8 mouse cellular contexts compared by ENCODE assay signal in genomic region chr10:18526184-18526850, GRCm38 (mm10). TPM values are rescaled to one million over a fixed set of nuclear protein-coding genes. Genes with fewer than 3 reads are reported as not detected.
DNase-seq lines count a peak whose midpoint lies in the region; ATAC-seq and TF ChIP-seq lines count a peak whose summit lies in the region.

No protein-coding gene starts in this region.

- no peak overlapping the region for H3K4me2 ChIP-seq in limb, embryonic 14.5 days (replicated peaks; ENCODE audit: low read depth, low read length, severe bottlenecking)

- no peak for TF ChIP-seq CTCF in thymus, adult 2 months (IDR thresholded peaks at IDR 0.05; ENCODE audit: borderline replicate concordance, control insufficient read depth, extremely low read depth, insufficient read depth, low read length, poor library complexity)

- H3K27ac ChIP-seq in thymus, adult 2 months (ENCODE audit: control insufficient read depth, insufficient read depth, low read length), result peak overlapping the region; percentile 94
- peak overlapping the region; percentile 43; the same call in 1 of the 2 replicates for H3K27ac ChIP-seq in limb, embryonic 14.5 days (replicated peaks; ENCODE audit: low read depth, low read length)

- ATAC-seq in limb, embryonic 14.5 days (ENCODE audit: low FRiP score, low read depth), result no peak
- no peak for ATAC-seq in megakaryocyte progenitor cell, adult 5-6 weeks (replicated peaks; ENCODE audit: poor library complexity)

- no peak for TF ChIP-seq POLR2A in thymus, adult 2 months (IDR thresholded peaks at IDR 0.05; ENCODE audit: control insufficient read depth, extremely low read depth, insufficient read depth, low read length, poor library complexity)
- TF ChIP-seq POLR2A in limb, embryonic 14.5 days (IDR thresholded peaks at IDR 0.05; ENCODE audit: borderline replicate concordance, extremely low read depth, insufficient read depth, insufficient read length), result no peak

- no peak overlapping the region for H3K4me3 ChIP-seq in thymus, adult 2 months (ENCODE audit: control insufficient read depth, insufficient read depth, low read length)
- no peak overlapping the region for H3K4me3 ChIP-seq in limb, embryonic 14.5 days (replicated peaks; ENCODE audit: low read length)

- no peaks in the 10 kb centered on the region for H3K27me3 ChIP-seq in thymus, adult 2 months (ENCODE audit: control insufficient read depth, insufficient read depth, low read length)
- H3K27me3 ChIP-seq in limb, embryonic 14.5 days (ENCODE audit: control insufficient read depth, insufficient read depth, low read length), result no peaks in the 10 kb centered on the region

- WGBS in thymus, adult 2 months, result 91% methylated on average over 22 of the region's 22 CpGs
- WGBS in limb, embryonic 14.5 days, result 78% methylated on average over 22 of the region's 22 CpGs

- peak; percentile 13 for DNase-seq in thymus, adult 2 months
- no peak for DNase-seq in thymus, postnatal 14 days
- DNase-seq in gastrocnemius, postnatal 10 days, result peak; percentile 44
- peak; percentile 28 for DNase-seq in kidney, adult 18-20 months
- DNase-seq in limb, embryonic 14.5 days (ENCODE audit: low spot score), result no peak
- no peak for DNase-seq in retina, embryonic 14.5 days (ENCODE audit: low spot score)
- DNase-seq in thymus, postnatal 25 days, result no peak

- H3K9ac ChIP-seq in limb, embryonic 14.5 days (ENCODE audit: low read depth, low read length, severe bottlenecking), result no peak overlapping the region

- no peaks in the 10 kb centered on the region for H3K9me3 ChIP-seq in limb, embryonic 14.5 days (ENCODE audit: control insufficient read depth, low read length)

- peaks cover 10% of the 10 kb centered on the region for H3K4me1 ChIP-seq in thymus, adult 2 months (replicated peaks; ENCODE audit: control insufficient read depth, insufficient read depth, low read length)
- peaks cover 25% of the 10 kb centered on the region for H3K4me1 ChIP-seq in limb, embryonic 14.5 days (ENCODE audit: control insufficient read depth, insufficient read depth, low read length)

- peaks cover 6% of the 10 kb centered on the region for H3K36me3 ChIP-seq in thymus, adult 2 months (ENCODE audit: control insufficient read depth, insufficient read depth, low read length)
- H3K36me3 ChIP-seq in limb, embryonic 14.5 days (ENCODE audit: control insufficient read depth, insufficient read depth, low read length), result peaks cover 24% of the 10 kb centered on the region

RNA-seq across cellular contexts. Expression of gene Hebp2, which starts 19.6 kb away (rescaled TPM):
- polyA plus RNA-seq in thymus, adult 2 months (2012; rRNA removed), result 0.46 and 0.66 TPM in 2 replicates
- 1 to 10 TPM; 1.7 to 2.6 TPM for total RNA-seq in gastrocnemius, postnatal 10 days (2021)
- 8.2 and 11.7 TPM in 2 replicates for polyA plus RNA-seq in limb, embryonic 14.5 days (2012; rRNA removed)
- polyA plus RNA-seq in limb, embryonic 14.5 days (2014; fragmentation: Nextera tagmentation; extraction: Ambion mirVana), result 37.0 and 38.4 TPM in 2 replicates
- 0.46 and 1.4 TPM in 2 replicates for total RNA-seq in megakaryocyte progenitor cell, adult 5-6 weeks (2015)
- total RNA-seq in megakaryocyte progenitor cell, adult 5-6 weeks (2017), result 0.20 and 0.96 TPM in 2 replicates

Comparison
In these comparisons a context has a peak if more than half of its experiments do, and no peak if none do; other contexts are left out.
1. DNase-seq: peak in thymus, adult 2 months (single experiment), gastrocnemius, postnatal 10 days (single experiment) and kidney, adult 18-20 months (single experiment); none in thymus, postnatal 14 days (single experiment), limb, embryonic 14.5 days (single experiment), retina, embryonic 14.5 days (single experiment) and thymus, postnatal 25 days (single experiment).